Mouse (Mus musculus): ENCODE results near the gene Gap43.

DNA sequence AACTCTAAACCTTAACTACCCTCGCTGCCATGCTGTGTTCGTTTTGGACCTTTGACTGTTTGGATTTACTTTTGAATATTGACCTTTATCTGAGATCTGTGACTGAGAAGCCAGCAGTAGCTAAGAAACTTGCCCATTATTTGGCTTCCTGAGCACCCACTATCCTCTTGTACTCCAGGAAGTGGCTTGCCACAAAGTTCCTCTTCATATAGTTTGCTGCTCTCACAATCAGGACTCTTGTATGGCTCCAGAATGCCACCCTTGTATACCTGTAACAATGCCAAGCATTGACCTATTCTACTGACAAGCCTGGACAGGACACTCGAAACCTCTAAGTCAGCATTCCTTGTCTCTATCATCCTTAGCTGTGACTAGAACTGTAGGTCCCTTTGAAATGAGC is 75.3 kb downstream of the Gap43 start:
- TF ChIP-seq CTCF (IDR thresholded peaks at IDR 0.05; ENCODE audit: borderline replicate concordance, extremely low read depth, insufficient read depth, insufficient read length) = no peak
- no peak for TF ChIP-seq POLR2A (IDR thresholded peaks at IDR 0.05; ENCODE audit: borderline replicate concordance, extremely low read depth, insufficient read depth, insufficient read length, poor library complexity, severe bottlenecking)
